Mouse (Mus musculus) retina, postnatal 1 day (tissue): Measurements from ENCODE around the gene Calm1.
A peak's percentile ranks its signal among the peaks of the same experiment; 100 is the strongest.
"Not testable (repeated sequence)": the region's sequence is repeated elsewhere in the genome, so short reads cannot be mapped to it uniquely, and the experiment has no call there.

Experiments used
- DNase-seq: peaks from one replicate; pipeline ENCODE4 v3.0.0-alpha.2; 2012

Gene Calm1

DNA sequence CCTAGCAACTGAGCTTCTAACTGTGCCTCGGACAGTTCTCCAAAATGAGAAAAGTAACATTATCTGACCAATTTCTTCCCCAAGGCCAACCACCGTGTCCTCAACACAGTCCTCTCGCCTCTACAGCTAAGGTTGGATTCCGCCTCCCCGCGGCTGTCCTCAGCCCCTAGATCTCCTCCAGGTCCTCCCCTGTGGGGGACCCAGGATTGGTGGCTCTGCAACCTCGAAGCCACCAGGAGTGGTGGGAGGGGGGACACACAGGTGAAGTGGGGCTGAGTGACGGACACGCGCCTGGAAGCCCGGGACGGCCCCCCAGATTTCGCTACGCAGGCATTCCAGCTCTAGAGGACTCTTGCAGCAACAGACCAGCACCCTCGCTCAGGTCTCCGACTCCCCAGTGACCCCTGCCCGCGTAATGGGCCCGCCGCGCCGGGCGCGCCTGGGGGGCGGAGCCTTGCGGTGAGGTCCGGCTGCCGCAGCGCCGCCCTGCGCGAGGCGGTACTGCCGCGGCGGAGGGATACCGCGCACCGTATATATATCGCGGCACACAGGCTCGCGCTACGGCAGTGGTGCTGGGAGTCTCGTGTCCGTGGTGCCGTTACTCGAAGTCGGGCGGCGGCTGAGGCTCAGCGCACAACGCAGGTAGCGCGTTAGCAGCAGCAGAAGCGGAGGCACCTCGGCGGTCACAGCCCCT, at the start of gene Calm1:
Calm1 (plus strand) TSS at position 469 of the 694 bp plus-strand sequence.
- peak; percentile 97 for DNase-seq

DNA sequence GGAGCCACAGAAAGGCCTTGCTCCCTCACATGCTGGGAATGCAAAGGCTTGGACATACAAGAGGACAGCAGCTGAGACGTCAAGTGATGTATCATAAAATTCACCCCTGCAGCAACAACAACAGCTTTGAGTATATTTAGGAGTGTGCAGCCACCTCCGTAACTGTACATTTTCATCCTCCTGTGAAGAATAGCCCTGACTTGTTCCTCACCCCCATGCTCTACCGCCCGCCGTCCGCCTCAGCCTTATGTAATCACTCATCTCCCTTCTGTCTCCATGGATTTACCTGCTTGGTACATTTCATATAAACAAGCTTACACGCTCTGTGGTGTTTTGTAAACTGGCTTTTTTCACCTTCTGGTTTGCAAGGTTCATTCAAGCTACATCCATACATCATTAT, 46.8 kb upstream of the Calm1 start:
- no peak for DNase-seq

DNA sequence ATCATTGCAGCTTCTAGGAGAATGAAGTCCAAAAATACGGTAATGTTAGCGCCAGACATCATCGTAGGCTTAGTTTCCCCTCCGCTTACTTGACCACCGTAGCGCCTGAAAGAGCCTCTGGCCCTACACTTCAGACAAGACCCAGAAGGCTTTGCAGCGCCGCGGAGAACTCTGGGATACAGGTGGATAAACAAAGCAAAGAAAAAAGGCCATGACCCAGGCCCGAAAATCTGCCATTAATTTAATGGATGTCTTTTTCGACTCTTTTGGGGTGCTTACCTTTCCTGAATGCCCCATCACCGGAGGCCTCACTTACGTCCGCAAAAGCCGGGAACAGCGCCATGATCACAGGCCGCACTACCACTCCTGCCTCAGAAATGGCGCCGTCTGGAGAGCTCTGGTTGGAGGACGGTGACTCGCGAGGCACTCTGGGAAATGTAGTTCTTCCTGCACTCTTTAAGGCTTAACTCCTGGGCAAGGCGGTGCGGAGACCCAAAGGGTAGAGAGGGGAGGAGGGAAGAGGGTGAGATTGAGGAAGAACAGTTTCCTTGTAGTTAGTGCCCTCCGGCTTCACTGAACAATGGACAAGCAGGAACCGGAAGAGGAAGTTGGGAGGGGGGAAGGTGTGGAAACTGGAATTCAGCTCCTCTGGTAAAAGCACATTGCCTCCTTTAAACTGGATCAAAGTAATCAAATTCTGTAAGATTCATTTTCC, 39.8 kb upstream of the Calm1 start, which contains the start of gene Nrde2:
Nrde2 (minus strand) TSS at position 393 of the 715 bp plus-strand sequence.
- peak; percentile 97 for DNase-seq

DNA sequence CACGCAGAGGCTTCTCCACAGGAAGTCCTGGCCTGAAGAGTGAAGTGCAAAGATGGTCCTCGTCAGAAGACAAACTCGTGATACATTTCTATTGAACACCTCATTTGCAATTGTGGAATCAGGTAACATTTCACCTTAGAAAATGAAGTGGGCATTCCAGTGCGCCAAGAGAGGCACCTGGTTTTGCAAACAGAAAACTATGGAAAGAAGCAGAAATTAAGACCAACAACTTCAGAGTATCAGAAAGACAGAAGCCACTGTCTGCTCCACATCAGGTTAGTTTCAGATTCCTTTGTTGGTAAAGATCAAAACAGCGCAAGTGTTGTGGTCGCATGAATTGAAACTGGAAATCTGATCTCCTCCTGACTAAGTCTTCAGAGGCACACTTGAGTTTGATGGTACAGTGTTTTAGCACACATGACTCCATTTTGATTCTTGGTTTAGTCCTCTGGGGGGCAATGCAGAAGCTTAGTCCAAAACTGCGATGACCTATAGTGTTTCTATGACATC, 34.2 kb upstream of the Calm1 start:
- no peak for DNase-seq

DNA sequence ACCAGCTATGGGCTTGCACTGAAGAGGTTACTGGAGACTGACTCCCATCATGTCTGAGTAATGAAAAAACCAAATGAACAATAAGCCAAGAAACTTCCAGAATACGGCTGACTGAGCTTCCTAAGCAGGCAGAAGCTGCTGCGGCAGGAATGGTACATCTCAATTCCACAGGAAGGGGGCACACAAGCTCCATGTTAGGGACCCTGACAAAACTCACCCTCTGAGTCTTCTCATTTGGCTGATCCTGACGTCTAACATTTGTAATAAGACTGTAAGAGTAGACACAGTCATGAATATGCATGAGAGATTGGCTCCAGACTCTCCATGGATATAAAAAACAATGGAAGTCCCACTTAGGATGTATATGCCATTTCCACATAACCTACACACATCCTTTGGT, 33.1 kb upstream of the Calm1 start:
- peak; percentile 84 for DNase-seq

DNA sequence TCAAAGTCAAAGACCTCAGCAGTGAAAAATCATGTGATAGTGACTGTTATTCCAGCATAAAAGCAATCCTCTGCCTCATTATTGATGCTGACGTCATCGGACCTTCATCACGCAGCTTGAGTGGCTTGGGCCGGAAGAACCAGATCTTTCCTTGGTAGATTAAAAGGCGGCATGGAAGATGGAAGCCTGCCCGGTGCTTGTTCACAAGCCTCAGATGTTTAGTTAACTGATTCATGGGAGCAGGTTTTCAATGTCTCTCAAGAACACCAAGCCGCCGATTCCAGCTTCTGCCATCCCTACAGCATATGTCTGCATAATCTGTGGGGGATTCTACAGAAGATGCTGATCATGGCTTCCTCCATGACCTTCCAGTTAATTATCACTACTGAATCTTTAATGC, 32.3 kb upstream of the Calm1 start:
- DNase-seq = no peak

DNA sequence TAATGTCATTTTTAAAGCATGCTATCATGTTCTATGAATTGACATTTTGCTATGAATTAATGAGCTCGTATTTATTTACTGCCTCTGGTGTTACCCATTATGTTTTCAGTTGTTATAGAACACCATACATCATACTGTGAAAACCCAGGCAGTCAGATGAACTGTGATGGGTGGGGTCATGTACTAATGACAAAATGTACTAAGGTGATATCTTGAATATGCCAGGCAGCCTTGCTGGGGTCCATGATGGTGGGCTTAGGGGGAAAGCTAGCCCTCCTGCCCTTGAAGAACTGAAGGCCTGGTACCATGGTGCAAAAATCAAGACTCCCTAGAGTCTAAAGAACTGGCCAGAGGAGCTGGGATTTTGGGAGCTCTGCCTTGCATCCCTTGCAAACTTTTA, 31.7 kb upstream of the Calm1 start:
- no peak for DNase-seq

DNA sequence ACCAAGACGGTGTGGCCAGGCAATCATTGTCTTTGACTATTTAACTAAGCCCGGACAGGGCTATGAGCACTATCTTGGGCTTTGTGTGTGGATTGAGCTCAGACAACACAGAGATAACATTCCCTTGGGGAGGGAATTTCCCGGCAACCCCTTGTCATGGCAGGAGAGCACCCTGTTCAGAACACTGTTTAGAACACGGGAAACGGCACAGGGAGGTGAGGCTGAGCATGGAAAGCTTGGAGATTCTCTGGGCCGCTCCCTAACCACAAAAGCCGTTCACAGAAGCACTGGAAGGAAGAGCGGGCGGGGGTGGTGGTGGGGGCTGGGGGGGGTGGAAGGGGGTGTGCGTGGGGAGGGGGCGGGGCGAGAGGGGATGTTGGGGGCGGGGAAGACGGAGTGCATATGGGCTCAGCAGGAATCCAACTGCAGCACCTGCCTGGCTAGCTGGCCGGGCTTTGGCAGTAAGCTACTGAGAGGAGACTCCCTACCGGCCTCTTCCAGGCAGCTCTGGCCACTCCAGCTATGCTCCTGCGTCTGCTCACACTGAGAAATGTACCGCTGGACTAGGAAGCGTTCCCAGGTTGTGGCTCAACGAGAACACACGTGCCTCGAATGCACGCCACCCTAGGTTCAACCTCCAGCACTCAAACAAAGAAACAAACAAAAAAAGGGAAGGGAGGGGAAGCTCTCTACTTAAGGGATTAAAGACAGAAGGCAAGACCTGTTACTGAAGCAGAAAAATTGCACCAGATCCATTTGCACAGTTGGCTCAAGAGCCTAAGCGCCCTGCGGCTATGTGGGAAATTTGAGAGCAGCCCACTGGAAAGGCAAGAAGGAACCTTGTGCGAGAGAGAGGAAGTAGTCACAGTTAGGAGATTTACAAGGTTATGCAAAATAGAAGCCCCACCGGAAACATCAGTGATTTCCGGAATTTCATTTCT, 31.0 kb upstream of the Calm1 start:
- DNase-seq = peak; percentile 90

DNA sequence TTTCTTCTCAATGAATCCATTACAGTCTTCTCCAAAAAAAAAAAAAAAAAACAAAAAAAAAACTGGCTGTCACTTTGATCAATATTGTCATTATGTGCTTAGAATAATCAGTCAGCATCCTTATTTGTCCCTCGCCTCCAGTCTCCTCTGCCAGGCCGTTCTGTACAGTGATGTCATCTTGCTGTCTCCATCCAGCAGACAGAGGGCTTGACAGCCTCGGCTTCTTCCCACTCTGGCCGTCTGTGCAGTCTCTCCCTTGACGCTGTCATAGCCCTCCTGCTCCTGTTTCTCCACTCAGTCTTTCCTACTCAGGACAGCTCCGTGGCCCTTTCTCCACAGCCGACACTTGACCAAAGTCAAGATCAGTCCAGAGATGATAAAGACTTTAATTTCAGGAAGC, 26.8 kb upstream of the Calm1 start:
- no peak for DNase-seq

DNA sequence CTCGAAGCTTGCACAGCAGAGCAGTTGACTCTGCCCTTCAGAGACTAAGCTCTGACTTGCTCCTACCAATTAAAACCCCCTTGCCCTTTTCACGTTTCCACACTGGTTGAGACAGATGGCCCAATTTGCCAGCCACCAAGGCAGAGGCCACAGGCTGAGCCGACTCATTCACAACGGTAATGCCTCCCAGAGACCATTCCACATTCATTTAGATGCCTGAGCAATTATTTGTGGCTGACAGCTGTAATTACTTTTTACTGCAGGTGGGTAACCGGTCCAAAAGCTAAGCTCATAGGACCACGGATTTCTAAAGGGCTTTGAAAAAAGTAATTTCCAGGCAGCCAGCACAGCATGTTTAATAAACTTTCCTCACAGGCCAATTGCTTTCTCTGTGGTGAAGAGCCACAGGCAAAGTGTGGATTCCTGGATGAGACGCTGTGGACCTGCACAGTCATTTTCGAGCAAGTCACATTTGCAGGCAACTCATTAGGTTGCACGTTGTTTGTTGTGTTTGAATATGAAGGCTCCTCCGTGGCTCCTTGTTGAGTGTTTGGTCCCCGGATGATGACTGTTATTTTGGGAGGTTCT, 22.7 kb upstream of the Calm1 start:
- peak; percentile 83 for DNase-seq

DNA sequence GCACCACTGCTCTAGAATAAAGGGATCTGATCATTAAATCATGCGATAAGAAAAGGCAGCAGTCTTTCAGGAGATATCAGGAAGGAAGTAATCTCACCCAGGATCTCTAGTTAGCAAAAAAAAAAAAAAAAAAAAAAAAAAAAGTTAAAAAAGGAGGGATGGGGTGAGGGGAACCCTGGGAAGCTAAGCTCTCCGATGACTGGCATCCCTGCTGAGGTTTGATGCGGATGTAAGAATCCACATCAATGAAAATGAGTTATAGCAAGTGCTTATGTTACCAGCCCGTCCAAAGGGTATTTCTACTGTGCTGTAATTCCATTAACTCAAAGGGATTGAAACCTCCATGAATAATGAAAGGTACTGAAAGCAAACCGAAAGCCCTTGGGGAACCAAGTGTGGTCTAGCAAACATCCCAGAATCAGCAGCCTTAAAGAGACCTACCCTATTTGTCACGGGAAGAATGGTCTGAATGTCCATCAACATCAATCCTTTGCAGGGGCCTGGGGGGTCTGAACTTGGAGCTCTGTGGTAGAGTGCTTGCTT, 20.3 kb upstream of the Calm1 start:
- DNase-seq = peak; percentile 36

DNA sequence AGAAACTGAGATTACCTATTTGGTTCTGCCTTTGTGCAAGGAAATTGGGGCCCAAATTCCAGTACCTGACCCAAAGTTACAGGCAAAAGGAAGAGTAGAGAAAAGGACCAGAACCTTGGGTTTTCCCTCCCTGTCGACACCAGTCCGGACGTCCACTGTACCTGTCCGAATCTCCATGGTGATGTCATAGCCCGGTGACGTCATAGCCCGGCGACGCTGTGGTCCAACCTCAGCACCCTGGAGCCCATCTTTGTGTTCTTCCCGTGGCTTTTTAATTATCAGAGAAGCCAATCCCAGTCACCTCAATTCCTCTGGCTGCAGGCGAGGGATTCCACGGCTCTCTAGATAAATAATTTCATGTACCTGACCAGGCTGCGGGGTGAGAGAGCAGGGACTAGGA, 18.4 kb upstream of the Calm1 start:
- DNase-seq = no peak

DNA sequence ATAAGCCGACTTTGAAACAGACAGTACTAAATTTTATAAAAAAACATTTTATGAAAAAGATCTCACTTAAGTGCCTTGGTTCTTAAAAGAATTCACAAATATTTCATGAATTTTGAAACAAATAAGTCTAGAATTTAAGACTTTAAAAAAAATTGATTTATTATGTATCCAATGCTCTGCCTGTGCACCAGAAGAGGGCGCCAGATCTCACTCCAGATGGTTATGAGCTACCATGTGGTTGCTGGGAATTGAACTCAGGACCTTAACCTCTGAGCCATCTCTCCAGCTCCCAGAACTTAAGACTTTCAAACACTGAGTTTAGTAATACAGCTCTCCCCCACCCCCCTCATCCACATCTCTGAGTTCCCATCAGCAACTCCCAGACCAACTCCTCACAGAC, 16.6 kb upstream of the Calm1 start:
- no peak for DNase-seq

DNA sequence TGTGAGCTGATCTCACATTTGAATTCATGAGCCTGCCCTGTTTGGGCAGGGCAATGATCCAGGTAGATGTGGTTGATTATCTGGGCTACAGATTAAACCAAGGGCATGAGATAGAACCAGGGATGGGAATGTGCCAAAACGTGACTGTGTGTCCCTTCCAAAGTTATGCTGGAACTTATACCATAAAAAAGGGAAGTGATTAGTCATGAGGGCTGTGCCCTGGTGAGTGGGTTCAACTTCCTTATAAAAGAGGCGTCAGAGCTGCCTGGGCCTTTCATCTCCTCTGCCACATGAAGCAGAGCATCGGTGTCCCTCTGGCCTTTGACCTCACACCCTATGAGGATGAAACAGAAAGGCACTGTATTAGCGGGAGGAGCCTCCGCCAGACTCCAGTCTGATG, 15.3 kb upstream of the Calm1 start:
- no peak for DNase-seq

DNA sequence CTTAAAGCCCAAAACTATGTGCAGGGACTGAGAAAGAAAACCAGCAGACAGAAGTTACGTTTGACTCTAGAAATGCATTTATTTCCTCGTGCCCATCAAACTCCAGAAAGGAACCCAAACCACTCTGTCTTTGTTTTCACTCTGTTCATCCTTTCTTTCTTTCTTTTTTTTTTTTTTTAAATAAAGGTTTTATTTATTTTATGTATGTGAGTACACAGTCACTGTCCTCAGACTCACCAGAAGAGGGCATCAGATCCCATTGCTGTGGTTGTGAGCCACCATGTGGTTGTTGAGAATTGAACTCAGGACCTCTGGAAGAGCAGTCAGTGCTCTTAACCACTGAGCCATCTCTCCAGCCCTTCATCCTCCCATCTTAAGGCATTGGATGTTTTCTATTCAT, 14.3 kb upstream of the Calm1 start:
- not testable (repeated sequence) for DNase-seq

DNA sequence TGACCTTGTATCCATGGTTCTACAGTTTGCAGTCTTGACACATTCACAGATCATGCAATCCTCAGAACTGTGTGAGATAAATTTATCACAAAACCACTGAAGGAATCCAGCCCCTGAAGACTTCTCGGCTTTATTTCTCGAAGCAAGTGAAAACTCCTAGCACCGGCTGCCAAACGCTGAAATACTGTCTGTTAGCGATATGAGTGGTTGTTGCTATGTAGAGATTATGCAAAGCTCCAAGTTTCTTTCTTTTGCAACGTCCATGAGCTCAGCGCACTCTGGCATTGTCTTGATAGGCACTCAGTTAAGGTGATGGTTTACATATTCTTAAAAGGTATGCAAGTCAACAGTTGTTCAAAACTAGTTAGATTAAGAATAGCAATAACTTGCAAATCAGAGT, 13.3 kb upstream of the Calm1 start:
- no peak for DNase-seq

DNA sequence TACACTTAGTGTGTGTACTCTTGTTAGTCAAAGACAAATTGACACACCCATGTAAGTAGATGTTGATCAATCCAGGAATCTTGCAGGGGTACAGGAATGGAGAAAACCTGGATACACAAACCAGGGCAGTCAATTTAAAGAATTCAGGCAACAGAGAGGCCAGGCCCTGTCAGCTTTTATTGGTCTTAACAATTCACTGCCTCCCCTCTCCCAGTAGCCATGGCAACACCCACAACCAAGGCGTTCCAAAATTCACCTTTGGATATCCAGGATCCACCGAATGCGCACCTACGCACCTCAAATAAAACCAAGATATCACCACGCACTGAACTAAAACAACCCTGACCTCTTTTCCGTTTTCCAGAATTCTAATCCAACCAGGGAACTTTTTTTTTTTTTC, 12.9 kb upstream of the Calm1 start:
- peak; percentile 56 for DNase-seq

DNA sequence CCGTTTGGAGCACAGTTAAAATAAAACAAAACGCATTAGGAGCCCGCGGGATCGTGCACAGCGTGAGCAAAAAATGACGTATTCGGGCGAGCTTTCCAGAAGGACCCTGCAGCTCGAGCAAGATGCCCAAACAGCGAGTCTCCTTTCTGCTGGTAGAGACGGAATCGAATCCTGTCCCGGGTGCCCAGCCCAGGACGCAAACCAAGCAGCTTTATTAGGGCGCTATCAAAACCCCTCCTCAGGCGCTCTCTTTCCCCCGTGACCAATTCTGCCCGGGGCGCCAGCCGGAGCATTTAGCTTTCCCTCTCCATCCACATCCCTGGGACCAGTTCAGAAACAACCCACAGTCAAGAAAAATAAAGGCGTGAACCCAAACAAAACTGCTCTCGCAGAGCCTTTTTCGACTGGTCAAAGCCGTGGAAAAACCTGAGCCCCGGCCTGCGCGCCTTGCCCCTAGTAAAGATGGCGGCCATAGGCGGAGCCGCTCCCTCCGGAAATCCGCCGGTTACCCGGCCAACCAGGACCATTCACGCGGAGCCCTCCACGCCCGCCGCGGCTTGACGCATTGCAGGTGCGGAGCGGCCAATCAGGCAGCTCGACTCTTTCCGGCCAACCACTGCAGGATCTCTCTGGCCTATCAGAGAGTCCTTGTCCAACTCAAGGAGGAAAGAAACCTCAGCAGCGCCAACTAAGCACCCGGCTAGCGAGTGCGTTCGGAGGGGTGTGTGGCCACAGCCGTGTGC, 12.1 kb upstream of the Calm1 start:
- DNase-seq = peak; percentile 100

DNA sequence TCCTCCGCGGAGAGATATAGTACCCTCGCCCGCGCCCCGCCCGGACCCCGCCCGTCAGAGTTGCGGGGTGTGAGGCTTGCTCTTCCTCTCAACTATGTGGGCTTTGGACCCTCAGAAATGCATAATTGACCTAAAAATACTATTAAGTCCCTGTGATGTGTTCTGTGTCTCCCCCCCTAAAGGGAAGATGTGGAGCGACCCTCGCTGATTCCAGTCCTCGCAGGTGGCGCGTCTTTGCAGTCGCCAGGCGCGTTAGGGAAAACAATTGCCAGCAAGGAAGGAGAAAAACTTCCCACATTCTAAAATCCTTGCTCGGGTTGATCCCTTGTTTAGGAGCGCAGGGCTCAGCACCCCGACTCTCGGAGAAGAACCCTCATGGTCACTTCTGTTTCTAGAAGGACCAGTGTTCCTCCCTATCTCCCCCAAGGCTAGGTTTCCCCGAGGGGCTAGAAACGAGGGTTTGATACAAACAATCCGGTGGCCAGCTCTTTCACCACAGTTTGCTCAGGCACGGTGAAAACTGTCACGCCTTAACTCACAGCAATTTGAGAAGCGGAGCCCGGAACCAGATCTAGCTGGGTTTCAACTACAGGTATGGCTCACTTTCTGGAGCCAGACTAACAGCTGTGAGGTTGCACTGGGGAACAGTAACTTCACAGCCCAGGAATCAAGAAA, 11.3 kb upstream of the Calm1 start:
- no peak for DNase-seq

DNA sequence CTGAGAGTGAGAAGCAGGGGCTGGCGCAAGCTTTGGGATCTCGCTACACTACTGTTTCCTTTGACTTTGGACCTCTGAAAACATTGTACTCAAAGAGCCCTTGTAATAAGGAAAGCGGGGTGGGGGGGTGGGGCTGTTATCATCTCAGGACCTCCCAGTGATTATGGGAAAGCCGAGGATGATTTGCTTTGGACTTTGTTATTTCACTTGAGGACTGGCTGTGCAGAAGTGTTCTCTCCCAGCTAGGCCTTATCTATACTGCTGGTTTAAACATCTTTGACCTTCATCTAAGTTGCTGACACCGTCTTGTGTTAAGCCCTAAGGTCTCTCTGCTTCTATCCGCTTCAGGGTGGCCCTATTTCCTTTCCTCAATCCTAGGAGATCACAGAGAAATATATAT, 8.4 kb upstream of the Calm1 start:
- no peak for DNase-seq

DNA sequence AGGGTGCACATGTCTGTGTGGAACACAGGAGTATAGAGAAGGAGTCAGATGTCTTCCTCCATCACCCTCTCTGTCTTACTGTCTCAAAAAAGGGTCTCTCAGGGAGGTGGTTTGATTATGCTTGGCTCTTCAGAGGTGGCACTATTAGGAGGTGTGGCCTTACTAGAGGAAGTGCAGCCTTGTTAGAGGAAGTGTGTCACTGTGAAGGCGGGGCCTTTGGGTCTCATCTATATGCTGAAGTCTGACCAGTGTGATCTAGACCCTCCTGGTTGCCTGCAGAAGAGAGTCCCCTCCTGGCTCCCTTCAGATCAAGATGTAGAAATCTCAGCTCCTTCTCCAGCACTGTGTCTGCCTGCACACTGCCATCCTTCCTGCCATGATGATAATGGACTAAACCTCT, 5.1 kb upstream of the Calm1 start:
- DNase-seq = no peak
